In genomic region chr2:124611226-124611625, GRCm38 (mm10) we compare ENCODE assay signal across 8 mouse cellular contexts.
DNase-seq lines count a peak whose midpoint lies in the region; ATAC-seq and TF ChIP-seq lines count a peak whose summit lies in the region.

No protein-coding gene starts in this region.

- 12% methylated on average over 13 of the region's 13 CpGs for WGBS in lung, postnatal 0 days
- WGBS in liver, embryonic 13.5 days (ENCODE audit: insufficient replicate concordance) = 17% methylated on average over 13 of the region's 13 CpGs
- 18% methylated on average over 13 of the region's 13 CpGs for WGBS in stomach, postnatal 0 days

- H3K4me1 ChIP-seq in lung, postnatal 0 days (ENCODE audit: insufficient read depth, low read depth, low read length) = peaks cover 3% of the 10 kb centered on the region; the same call in 1 of the 2 replicates
- no peaks in the 10 kb centered on the region; the same call in none of the 2 replicates for H3K4me1 ChIP-seq in liver, embryonic 13.5 days (replicated peaks)
- H3K4me1 ChIP-seq in stomach, postnatal 0 days (replicated peaks; ENCODE audit: control insufficient read depth, insufficient read depth) = no peaks in the 10 kb centered on the region

- DNase-seq in cerebellum, adult 9-10 months = peak; percentile 31
- no peak for DNase-seq in cerebellum, adult 11-12 months
- DNase-seq in lung, postnatal 0 days (ENCODE audit: low spot score) = no peak
- DNase-seq in lung, postnatal 14 days = no peak
- no peak for DNase-seq in liver, embryonic 13.5 days
- no peak for DNase-seq in stomach, postnatal 0 days (ENCODE audit: low spot score)
- no peak for DNase-seq in layer of hippocampus, adult 9-11 months
- no peak for DNase-seq in gastrocnemius, postnatal 4 days (ENCODE audit: low spot score in 2 of 2)

- ATAC-seq in lung, postnatal 0 days = no peak
- no peak for ATAC-seq in liver, embryonic 13.5 days (ENCODE audit: low read depth)
- ATAC-seq in stomach, postnatal 0 days (ENCODE audit: low FRiP score, low TSS enrichment) = no peak

- peak overlapping the region; percentile 92 for H3K27ac ChIP-seq in lung, postnatal 0 days (ENCODE audit: low read length)
- H3K27ac ChIP-seq in liver, embryonic 13.5 days = no peak overlapping the region
- no peak overlapping the region for H3K27ac ChIP-seq in stomach, postnatal 0 days (replicated peaks)

- TF ChIP-seq CTCF in lung, postnatal 0 days (IDR thresholded peaks at IDR 0.05) = no peak
- no peak for TF ChIP-seq CTCF in stomach, postnatal 0 days (IDR thresholded peaks at IDR 0.05; ENCODE audit: low read depth)

- no peaks in the 10 kb centered on the region for H3K27me3 ChIP-seq in lung, postnatal 0 days (replicated peaks; ENCODE audit: insufficient read depth, low read length)
- H3K27me3 ChIP-seq in liver, embryonic 13.5 days = peaks cover 50% of the 10 kb centered on the region
- H3K27me3 ChIP-seq in stomach, postnatal 0 days (ENCODE audit: control insufficient read depth, insufficient read depth, low read length) = no peaks in the 10 kb centered on the region

- no peak for TF ChIP-seq EP300 in lung, postnatal 0 days (IDR thresholded peaks at IDR 0.05)
- no peak for TF ChIP-seq EP300 in stomach, postnatal 0 days (optimal IDR thresholded peaks at IDR 0.05)

- H3K36me3 ChIP-seq in lung, postnatal 0 days (ENCODE audit: insufficient read depth, low read length) = no peaks in the 10 kb centered on the region
- no peaks in the 10 kb centered on the region for H3K36me3 ChIP-seq in liver, embryonic 13.5 days
- no peaks in the 10 kb centered on the region for H3K36me3 ChIP-seq in stomach, postnatal 0 days (ENCODE audit: control insufficient read depth, insufficient read depth, low read length)

- H3K9me3 ChIP-seq in lung, postnatal 0 days (ENCODE audit: low read length) = no peaks in the 10 kb centered on the region
- H3K9me3 ChIP-seq in liver, embryonic 13.5 days (replicated peaks) = no peaks in the 10 kb centered on the region
- H3K9me3 ChIP-seq in stomach, postnatal 0 days (ENCODE audit: control insufficient read depth, low read length) = no peaks in the 10 kb centered on the region

- peak overlapping the region; percentile 73 for H3K9ac ChIP-seq in lung, postnatal 0 days (replicated peaks; ENCODE audit: low read depth)
- peak overlapping the region; percentile 64; the same call in 1 of the 2 replicates for H3K9ac ChIP-seq in liver, embryonic 13.5 days
- H3K9ac ChIP-seq in stomach, postnatal 0 days (ENCODE audit: low read length) = peak overlapping the region; percentile 74; the same call in 1 of the 2 replicates

- H3K4me3 ChIP-seq in lung, postnatal 0 days (ENCODE audit: low read depth, low read length) = peak overlapping the region; percentile 76
- H3K4me3 ChIP-seq in liver, embryonic 13.5 days (replicated peaks) = peak overlapping the region; percentile 59
- H3K4me3 ChIP-seq in stomach, postnatal 0 days (ENCODE audit: low read depth, low read length) = peak overlapping the region; percentile 71

- peak overlapping the region; percentile 88 for H3K4me2 ChIP-seq in lung, postnatal 0 days (replicated peaks; ENCODE audit: low read depth, low read length)
- peak overlapping the region; percentile 61 for H3K4me2 ChIP-seq in liver, embryonic 13.5 days
- peak overlapping the region; percentile 97 for H3K4me2 ChIP-seq in stomach, postnatal 0 days (replicated peaks; ENCODE audit: low read depth)
